Mouse (Mus musculus): ENCODE data around the gene Cdc7. TPM values are rescaled to one million over a fixed set of nuclear protein-coding genes. Genes with fewer than 3 reads are reported as not detected.
"Not testable (repeated sequence)": the region's sequence is repeated elsewhere in the genome, so short reads cannot be mapped to it uniquely, and the experiment has no call there.

The Cdc7 gene
- polyA plus RNA-seq, 1 experiment from 2014 or later = 48.6 TPM

GRCm38 (mm10) chr5:106959031-106959430 lies 5.1 kb upstream of the Cdc7 start:
- 80% methylated on average over 3 of the region's 3 CpGs for WGBS

GRCm38 (mm10) chr5:106960451-106960850 lies 3.7 kb upstream of the Cdc7 start:
- peaks cover 7% of the 10 kb centered on the region; the same call in 1 of the 2 replicates for H3K4me1 ChIP-seq (ENCODE audit: control insufficient read depth, insufficient read depth, low read length)
- no peak for ATAC-seq (ENCODE audit: low FRiP score, low TSS enrichment)
- H3K9ac ChIP-seq (ENCODE audit: low read depth, low read length) = no peak overlapping the region
- H3K36me3 ChIP-seq (ENCODE audit: control insufficient read depth, insufficient read depth, low read length) = no peaks in the 10 kb centered on the region
- no peak overlapping the region for H3K4me2 ChIP-seq (replicated peaks; ENCODE audit: low read depth, low read length)
- no peak overlapping the region for H3K27ac ChIP-seq (ENCODE audit: low read depth, low read length)
- no peaks in the 10 kb centered on the region for H3K27me3 ChIP-seq (ENCODE audit: control insufficient read depth, insufficient read depth, low read length)
- no peak overlapping the region for H3K4me3 ChIP-seq (ENCODE audit: low read length)
- 88% methylated on average over 2 of the region's 2 CpGs for WGBS
- H3K9me3 ChIP-seq (ENCODE audit: control insufficient read depth, low read length) = no peaks in the 10 kb centered on the region

More at GRCm38 (mm10) chr5:106959031-106959430, 5.1 kb upstream of the Cdc7 start:
- Histone ChIP-seq H3K9me3 (ENCODE audit: control insufficient read depth, low read length) (0 out of 2 replicates have a peak, but pooled peaks cover 4% of the 10 kb centered on the region), H3K36me3 (ENCODE audit: control insufficient read depth, insufficient read depth, low read length) (no peaks in the 10 kb centered on the region), H3K9ac (ENCODE audit: low read depth, low read length) (no peak overlapping the region), H3K27me3 (ENCODE audit: control insufficient read depth, insufficient read depth, low read length) (no peaks in the 10 kb centered on the region), H3K4me2 (replicated peaks; ENCODE audit: low read depth, low read length) (no peak overlapping the region), H3K4me1 (ENCODE audit: control insufficient read depth, insufficient read depth, low read length) (peaks cover 3% of the 10 kb centered on the region; the same call in 1 of the 2 replicates), H3K4me3 (ENCODE audit: low read length) (no peak overlapping the region), H3K27ac (ENCODE audit: low read depth, low read length) (no peak overlapping the region)
- ATAC-seq (ENCODE audit: low FRiP score, low TSS enrichment) = no peak

- ATAC-seq (ENCODE audit: low FRiP score, low TSS enrichment) = peak; percentile 90
- WGBS = under 1% methylated on average over 37 of the region's 41 CpGs
- peak overlapping the region; percentile 72 for H3K9ac ChIP-seq (ENCODE audit: low read depth, low read length)
- peak overlapping the region; percentile 75 for H3K4me3 ChIP-seq (ENCODE audit: low read length)
- H3K9me3 ChIP-seq (ENCODE audit: control insufficient read depth, low read length) = no peaks in the 10 kb centered on the region
- H3K27ac ChIP-seq (ENCODE audit: low read depth, low read length) = peak overlapping the region; percentile 66
- no peaks in the 10 kb centered on the region for H3K27me3 ChIP-seq (ENCODE audit: control insufficient read depth, insufficient read depth, low read length)
- H3K36me3 ChIP-seq (ENCODE audit: control insufficient read depth, insufficient read depth, low read length) = peaks cover 12% of the 10 kb centered on the region
- H3K4me2 ChIP-seq (replicated peaks; ENCODE audit: low read depth, low read length) = peak overlapping the region; percentile 63
- peaks cover 7% of the 10 kb centered on the region; the same call in 1 of the 2 replicates for H3K4me1 ChIP-seq (ENCODE audit: control insufficient read depth, insufficient read depth, low read length)
These were observed 442 bp downstream of the Cdc7 start for GRCm38 (mm10) chr5:106964513-106965014.

GRCm38 (mm10) chr5:106966443-106966842 lies 2.3 kb downstream of the Cdc7 start:
- Histone ChIP-seq H3K27ac (ENCODE audit: low read depth, low read length) (no peak overlapping the region), H3K36me3 (ENCODE audit: control insufficient read depth, insufficient read depth, low read length) (peaks cover 29% of the 10 kb centered on the region), H3K4me2 (replicated peaks; ENCODE audit: low read depth, low read length) (no peak overlapping the region), H3K4me1 (ENCODE audit: control insufficient read depth, insufficient read depth, low read length) (peaks cover 7% of the 10 kb centered on the region; the same call in 1 of the 2 replicates), H3K27me3 (ENCODE audit: control insufficient read depth, insufficient read depth, low read length) (no peaks in the 10 kb centered on the region), H3K9me3 (ENCODE audit: control insufficient read depth, low read length) (no peaks in the 10 kb centered on the region), H3K4me3 (ENCODE audit: low read length) (no peak overlapping the region), H3K9ac (ENCODE audit: low read depth, low read length) (no peak overlapping the region)
- ATAC-seq (ENCODE audit: low FRiP score, low TSS enrichment) = no peak
- 94% methylated on average over 3 of the region's 3 CpGs for WGBS

GRCm38 (mm10) chr5:106967578-106967977 lies 3.5 kb downstream of the Cdc7 start:
- Histone ChIP-seq H3K9me3 (ENCODE audit: control insufficient read depth, low read length) (no peaks in the 10 kb centered on the region), H3K4me1 (ENCODE audit: control insufficient read depth, insufficient read depth, low read length) (peaks cover 7% of the 10 kb centered on the region; the same call in 1 of the 2 replicates), H3K36me3 (ENCODE audit: control insufficient read depth, insufficient read depth, low read length) (peaks cover 38% of the 10 kb centered on the region), H3K4me3 (ENCODE audit: low read length) (no peak overlapping the region), H3K4me2 (replicated peaks; ENCODE audit: low read depth, low read length) (no peak overlapping the region), H3K27me3 (ENCODE audit: control insufficient read depth, insufficient read depth, low read length) (no peaks in the 10 kb centered on the region), H3K9ac (ENCODE audit: low read depth, low read length) (no peak overlapping the region), H3K27ac (ENCODE audit: low read depth, low read length) (no peak overlapping the region)
- 100% methylated on average over 1 of the region's 1 CpGs for WGBS
- no peak for ATAC-seq (ENCODE audit: low FRiP score, low TSS enrichment)

- WGBS = 90% methylated on average over 7 of the region's 7 CpGs
- H3K36me3 ChIP-seq (ENCODE audit: control insufficient read depth, insufficient read depth, low read length) = peaks cover 92% of the 10 kb centered on the region
- H3K27me3 ChIP-seq (ENCODE audit: control insufficient read depth, insufficient read depth, low read length) = no peaks in the 10 kb centered on the region
- ATAC-seq (ENCODE audit: low FRiP score, low TSS enrichment) = no peak
- no peaks in the 10 kb centered on the region for H3K9me3 ChIP-seq (ENCODE audit: control insufficient read depth, low read length)
- no peak overlapping the region for H3K27ac ChIP-seq (ENCODE audit: low read depth, low read length)
- no peak overlapping the region for H3K9ac ChIP-seq (ENCODE audit: low read depth, low read length)
- H3K4me3 ChIP-seq (ENCODE audit: low read length) = no peak overlapping the region
- no peaks in the 10 kb centered on the region for H3K4me1 ChIP-seq (ENCODE audit: control insufficient read depth, insufficient read depth, low read length)
- H3K4me2 ChIP-seq (replicated peaks; ENCODE audit: low read depth, low read length) = no peak overlapping the region
These were observed 9.8 kb downstream of the Cdc7 start for GRCm38 (mm10) chr5:106973883-106974282.

GRCm38 (mm10) chr5:106979156-106979555 lies 15.0 kb downstream of the Cdc7 start:
- H3K36me3 ChIP-seq (ENCODE audit: control insufficient read depth, insufficient read depth, low read length) = peaks cover 84% of the 10 kb centered on the region
- H3K27me3 ChIP-seq (ENCODE audit: control insufficient read depth, insufficient read depth, low read length) = no peaks in the 10 kb centered on the region
- no peak overlapping the region for H3K9ac ChIP-seq (ENCODE audit: low read depth, low read length)
- no peak overlapping the region for H3K27ac ChIP-seq (ENCODE audit: low read depth, low read length)
- no peak overlapping the region for H3K4me3 ChIP-seq (ENCODE audit: low read length)
- no peak overlapping the region for H3K4me2 ChIP-seq (replicated peaks; ENCODE audit: low read depth, low read length)
- WGBS = 81% methylated on average over 7 of the region's 7 CpGs
- ATAC-seq (ENCODE audit: low FRiP score, low TSS enrichment) = no peak
- no peaks in the 10 kb centered on the region for H3K4me1 ChIP-seq (ENCODE audit: control insufficient read depth, insufficient read depth, low read length)
- H3K9me3 ChIP-seq (ENCODE audit: control insufficient read depth, low read length) = no peaks in the 10 kb centered on the region

- no peak for ATAC-seq (ENCODE audit: low FRiP score, low TSS enrichment)
- no peak overlapping the region for H3K9ac ChIP-seq (ENCODE audit: low read depth, low read length)
- peaks cover 59% of the 10 kb centered on the region for H3K36me3 ChIP-seq (ENCODE audit: control insufficient read depth, insufficient read depth, low read length)
- H3K4me3 ChIP-seq (ENCODE audit: low read length) = no peak overlapping the region
- 62% methylated on average over 7 of the region's 7 CpGs for WGBS
- H3K4me2 ChIP-seq (replicated peaks; ENCODE audit: low read depth, low read length) = no peak overlapping the region
- no peaks in the 10 kb centered on the region for H3K9me3 ChIP-seq (ENCODE audit: control insufficient read depth, low read length)
- no peak overlapping the region for H3K27ac ChIP-seq (ENCODE audit: low read depth, low read length)
- H3K4me1 ChIP-seq (ENCODE audit: control insufficient read depth, insufficient read depth, low read length) = no peaks in the 10 kb centered on the region
- H3K27me3 ChIP-seq (ENCODE audit: control insufficient read depth, insufficient read depth, low read length) = no peaks in the 10 kb centered on the region
These were observed 18.3 kb downstream of the Cdc7 start for GRCm38 (mm10) chr5:106982298-106982952.

- H3K4me1 ChIP-seq (ENCODE audit: control insufficient read depth, insufficient read depth, low read length); H3K27me3 ChIP-seq (ENCODE audit: control insufficient read depth, insufficient read depth, low read length); H3K9me3 ChIP-seq (ENCODE audit: control insufficient read depth, low read length); H3K27ac ChIP-seq (ENCODE audit: low read depth, low read length); H3K4me2 ChIP-seq (replicated peaks; ENCODE audit: low read depth, low read length); H3K4me3 ChIP-seq (ENCODE audit: low read length); H3K9ac ChIP-seq (ENCODE audit: low read depth, low read length); ATAC-seq (ENCODE audit: low FRiP score, low TSS enrichment): not testable (repeated sequence)
- WGBS = 88% methylated on average over 3 of the region's 3 CpGs
- peaks cover 35% of the 10 kb centered on the region for H3K36me3 ChIP-seq (ENCODE audit: control insufficient read depth, insufficient read depth, low read length)
These were observed 20.8 kb downstream of the Cdc7 start for GRCm38 (mm10) chr5:106984934-106985333.
